Mouse (Mus musculus) G1E (cell line): ENCODE results near the gene Mnat1.

Experiments used
- CTCF ChIP-seq: IDR thresholded peaks from 2 replicates; pipeline ENCODE4 v1.5.1; 2012; ENCODE audit warnings: low read depth, low read length, inconsistent platforms, mixed read lengths
- GATA1 ChIP-seq: IDR thresholded peaks from 2 replicates; pipeline ENCODE4 v1.6.1; 2012; ENCODE audit warnings: borderline replicate concordance, low read length, inconsistent platforms, mixed read lengths

- TF ChIP-seq CTCF (no peak), GATA1 (no peak)
These were observed 164.1 kb downstream of the Mnat1 start for GRCm38 (mm10) chr12:73287609-73288008.
